Mouse (Mus musculus): ENCODE measurements at regions not wholly inside any gene's neighbourhood (a gene's known extent, or its start where the extent isn't known, plus 50 kb on each side); places are given as distances from the start of the nearest gene placed in this dataset.

DNA sequence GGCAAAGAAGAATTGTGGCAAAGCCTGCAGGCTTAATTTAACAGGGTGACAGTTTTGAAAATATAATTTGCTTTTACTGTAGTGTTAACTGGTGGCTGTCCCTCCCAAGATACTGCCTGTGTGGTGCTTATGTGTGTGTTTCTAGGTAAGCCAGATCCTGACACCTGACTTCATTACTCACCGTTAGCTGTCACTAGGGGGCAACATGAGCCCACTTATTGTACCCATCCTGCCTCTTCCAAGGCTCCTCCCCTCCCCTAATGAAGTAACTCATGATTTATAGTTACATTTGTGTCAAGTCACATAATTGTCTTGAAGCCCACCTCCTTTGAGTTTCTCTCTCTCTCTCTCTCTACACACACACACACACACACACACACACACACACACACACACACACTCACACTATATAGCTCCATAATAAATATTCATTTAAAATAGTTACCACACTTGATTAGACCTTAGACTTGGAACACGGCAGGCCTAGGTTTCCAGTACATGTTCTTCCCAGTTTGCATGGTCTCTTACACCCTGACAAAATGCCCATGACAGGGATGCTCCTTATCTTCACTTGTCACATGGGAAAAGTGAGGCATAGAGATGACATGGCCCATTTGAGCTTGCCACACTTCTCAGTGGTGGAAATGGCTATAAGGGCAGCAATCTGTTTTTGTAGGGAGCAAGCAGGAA lies 328.6 kb upstream of the Sphkap start:
- TF ChIP-seq GATA1 (IDR thresholded peaks at IDR 0.05; ENCODE audit: borderline replicate concordance, low read length) = no peak
- TF ChIP-seq FLI1 (IDR thresholded peaks at IDR 0.05; ENCODE audit: low read length) = no peak

All from megakaryocyte, embryonic 14.5 days (primary cell).